Comparison of ENCODE assay signal across 23 mouse cellular contexts in genomic region chr5:114135516-114135915, GRCm38 (mm10). TPM values are rescaled to one million over a fixed set of nuclear protein-coding genes. Genes with fewer than 3 reads are reported as not detected.
A peak's percentile ranks its signal among the peaks of the same experiment; 100 is the strongest.
DNase-seq lines count a peak whose midpoint lies in the region; ATAC-seq and TF ChIP-seq lines count a peak whose summit lies in the region.
"Had no signal": no experiment of that assay in that cellular context is flagged by ENCODE, and none has a peak within 500 bp of the region (broad histone marks: within the 10 kb centered on the region; RNA-seq: fewer than 3 reads in every experiment).

No protein-coding gene starts in this region.

- no peak for TF ChIP-seq POLR2A in CH12.LX (IDR thresholded peaks at IDR 0.05; ENCODE audit: low read depth, low read length)

- no peak for TF ChIP-seq RAD21 in CH12.LX (IDR thresholded peaks at IDR 0.05; ENCODE audit: low read depth, low read length)

- no peak overlapping the region for H3K4me2 ChIP-seq in CH12.LX (ENCODE audit: insufficient read depth, low read depth, poor library complexity, severe bottlenecking)
- H3K4me2 ChIP-seq: embryonic facial prominence, embryonic 15.5 days; heart, embryonic 11.5 days; hindbrain, embryonic 14.5 days had no signal

- DNase-seq in CD4-positive helper T cell, adult 2 months (ENCODE audit: low read depth, low spot score) = peak; percentile 66
- peak; percentile 62 for DNase-seq in CH12.LX (ENCODE audit: extremely low read depth)
- peak; percentile 50 for DNase-seq in naive thymus-derived CD4-positive, alpha-beta T cell, adult 2 months (ENCODE audit: low read depth)
- DNase-seq in urinary bladder, postnatal 25 days (ENCODE audit: low spot score) = no peak
- DNase-seq in right cerebral cortex, postnatal 25 days = no peak
- DNase-seq: adrenal gland, postnatal 10 days; cerebellum, adult 11 months; cerebellum, adult 8-10 months; cerebellum, postnatal 14 days; gastrocnemius, adult 2 months; gastrocnemius, postnatal 25 days had no signal

- H3K9ac ChIP-seq in CH12.LX (ENCODE audit: insufficient read depth, low read depth) = no peak overlapping the region
- H3K9ac ChIP-seq: embryonic facial prominence, embryonic 15.5 days; hindbrain, embryonic 14.5 days had no signal

- TF ChIP-seq CTCF in CH12.LX (conservative IDR thresholded peaks at IDR 0.05 in 1 of 2, IDR thresholded peaks at IDR 0.05 in 1 of 2; ENCODE audit: low read depth in 2 of 2, low read length in 2 of 2) = no peak

- in situ Hi-C loops in CH12.LX (cut with MboI; ENCODE audit: low pct_ligation_motif_present, low pct_unique_long_range_greater_than_20kb, low sequenced_read_pairs) = no loop called here

- peaks cover 52% of the 10 kb centered on the region for H3K4me1 ChIP-seq in megakaryocyte, embryonic 14.5 days
- H3K4me1 ChIP-seq in CH12.LX (ENCODE audit: control insufficient read depth in 1 of 2, insufficient read depth in 2 of 2) = peaks cover 3 to 43% of the 10 kb centered on the region in 2 experiments; a peak in 3 of 4 replicates

- peaks cover 48% of the 10 kb centered on the region for H3K36me3 ChIP-seq in megakaryocyte, embryonic 14.5 days (replicated peaks; ENCODE audit: low read length)
- peaks cover 47 to 77% of the 10 kb centered on the region in 2 experiments for H3K36me3 ChIP-seq in CH12.LX (replicated peaks in 1 of 2; ENCODE audit: control insufficient read depth in 1 of 2, insufficient read depth in 1 of 2, low read length in 1 of 2)

- ATAC-seq in megakaryocyte, adult 5-6 weeks (ENCODE audit: poor library complexity, severe bottlenecking) = no peak
- ATAC-seq: forebrain, embryonic 14.5 days; intestine, postnatal 0 days had no signal

- TF ChIP-seq EP300 in CH12.LX (IDR thresholded peaks at IDR 0.05; ENCODE audit: low read length) = no peak

- peak overlapping the region; percentile 70 for H3K4me3 ChIP-seq in megakaryocyte, embryonic 14.5 days (replicated peaks)
- no peak overlapping the region for H3K4me3 ChIP-seq in CH12.LX (replicated peaks in 1 of 3; ENCODE audit: low read depth in 2 of 3, low read length in 2 of 3, poor library complexity in 1 of 3)
- H3K4me3 ChIP-seq: embryonic facial prominence, embryonic 15.5 days; erythroblast, embryonic 14.5 days; forebrain, embryonic 10.5 days; gastrocnemius, adult 2 months; hindbrain, embryonic 10.5 days had no signal

- H3K79me2 ChIP-seq in CH12.LX (replicated peaks; ENCODE audit: control insufficient read depth, extremely low read depth, insufficient read depth, poor library complexity, severe bottlenecking) = peaks cover 9% of the 10 kb centered on the region

- H3K9me3 ChIP-seq in megakaryocyte, embryonic 14.5 days = no peaks in the 10 kb centered on the region
- no peaks in the 10 kb centered on the region for H3K9me3 ChIP-seq in CH12.LX (replicated peaks; ENCODE audit: low read length)
- H3K9me3 ChIP-seq: embryonic facial prominence, embryonic 15.5 days; forebrain, embryonic 10.5 days; hindbrain, embryonic 10.5 days had no signal

- peak overlapping the region; percentile 3 for H3K27ac ChIP-seq in CH12.LX (ENCODE audit: insufficient read depth, low read depth)
- H3K27ac ChIP-seq: embryonic facial prominence, embryonic 15.5 days; forebrain, embryonic 10.5 days; gastrocnemius, adult 2 months; hindbrain, embryonic 10.5 days; hindbrain, embryonic 14.5 days had no signal

- dilution Hi-C loops in CH12.LX (cut with MboI; ENCODE audit: extremely low pct_ligation_motif_present, extremely low pct_unique_long_range_greater_than_20kb, low sequenced_read_pairs) = no loop called here

- peaks cover 2% of the 10 kb centered on the region for H3K27me3 ChIP-seq in megakaryocyte, embryonic 14.5 days (replicated peaks)
- no peaks in the 10 kb centered on the region for H3K27me3 ChIP-seq in CH12.LX (replicated peaks)
- H3K27me3 ChIP-seq: embryonic facial prominence, embryonic 15.5 days had no signal

TF ChIP-seq in CH12.LX, 34 proteins besides CTCF, POLR2A, EP300 and RAD21:
- TF ChIP-seq ZMIZ1 (IDR thresholded peaks at IDR 0.05; ENCODE audit: low read depth, low read length) = no peak
- 0 out of 2 replicates have a peak, but pooled peaks have one; percentile 15 for TF ChIP-seq SIN3A (IDR thresholded peaks at IDR 0.05; ENCODE audit: low read length)
- no peak for TF ChIP-seq ZNF384 (IDR thresholded peaks at IDR 0.05; ENCODE audit: low read depth, low read length)

RNA-seq across cellular contexts. Expression of gene Ung, which starts 5.3 kb away (rescaled TPM):
- polyA plus RNA-seq in megakaryocyte, embryonic 14.5 days (2012; ENCODE audit: insufficient read depth, low replicate concordance) = 10.8 and 14.5 TPM in 2 replicates
- total RNA-seq in megakaryocyte, adult 5-6 weeks (2015) = 3.0 and 3.1 TPM in 2 replicates
- total RNA-seq in megakaryocyte, adult 5-6 weeks (2017) = 6.1 and 9.7 TPM in 2 replicates
- total RNA-seq in CH12.LX (2012; rRNA removed) = 39.1 and 53.4 TPM in 2 replicates
- total RNA-seq in CH12.LX (2014; rRNA removed) = 43.5 and 51.9 TPM in 2 replicates
- 83.3 and 91.9 TPM in 2 replicates for polyA plus RNA-seq in CH12.LX (2012; ENCODE audit: insufficient read length, low read depth)

RNA-seq across cellular contexts. Expression of gene Alkbh2, which starts 7.5 kb away (rescaled TPM):
- polyA plus RNA-seq in megakaryocyte, embryonic 14.5 days (2012; ENCODE audit: insufficient read depth, low replicate concordance) = 5.6 and 11.6 TPM in 2 replicates
- 3.0 and 3.2 TPM in 2 replicates for total RNA-seq in megakaryocyte, adult 5-6 weeks (2015)
- 1.4 and 1.6 TPM in 2 replicates for total RNA-seq in megakaryocyte, adult 5-6 weeks (2017)
- total RNA-seq in CH12.LX (2012; rRNA removed) (35.0 and 35.7 TPM in 2 replicates), CH12.LX (2014; rRNA removed) (34.4 TPM in 2 replicates)
- 39.3 and 41.4 TPM in 2 replicates for polyA plus RNA-seq in CH12.LX (2012; ENCODE audit: insufficient read length, low read depth)

RNA-seq across cellular contexts. Expression of gene Acacb, which starts 10.8 kb away (rescaled TPM):
- polyA plus RNA-seq in megakaryocyte, embryonic 14.5 days (2012; ENCODE audit: insufficient read depth, low replicate concordance) = 0.48 TPM in 2 replicates
- total RNA-seq in megakaryocyte, adult 5-6 weeks (2015) = 0.02 and 0.05 TPM in 2 replicates
- 0.07 TPM in 1 of 2 replicates, not detected in the other for total RNA-seq in megakaryocyte, adult 5-6 weeks (2017)
- total RNA-seq in CH12.LX (2012; rRNA removed) = 3.9 and 6.2 TPM in 2 replicates
- 13.4 and 14.1 TPM in 2 replicates for total RNA-seq in CH12.LX (2014; rRNA removed)
- 16.3 and 17.0 TPM in 2 replicates for polyA plus RNA-seq in CH12.LX (2012; ENCODE audit: insufficient read length, low read depth)

RNA-seq across cellular contexts. Expression of gene Svop, which starts 44.1 kb away (rescaled TPM):
- polyA plus RNA-seq in megakaryocyte, embryonic 14.5 days (2012; ENCODE audit: insufficient read depth, low replicate concordance) = 0.13 and 1.4 TPM in 2 replicates
- not detected in 2 replicates for total RNA-seq in megakaryocyte, adult 5-6 weeks (2015)
- total RNA-seq in megakaryocyte, adult 5-6 weeks (2017) = not detected in 2 replicates
- total RNA-seq in CH12.LX (2012; rRNA removed) = 0.38 and 1.1 TPM in 2 replicates
- total RNA-seq in CH12.LX (2014; rRNA removed) = 0.20 and 0.31 TPM in 2 replicates
- 0.40 and 0.51 TPM in 2 replicates for polyA plus RNA-seq in CH12.LX (2012; ENCODE audit: insufficient read length, low read depth)
- total RNA-seq: gastrocnemius, adult 2 months; gastrocnemius, postnatal 25 days; granulocyte monocyte progenitor cell, adult 5-6 weeks; heart, postnatal 25 days had no signal
- polyA plus RNA-seq: erythroblast, embryonic 14.5 days; heart, embryonic 11.5 days had no signal

Comparison
In these comparisons a context has a peak if more than half of its experiments do, and no peak if none do; other contexts are left out.
1. DNase-seq: peak in CD4-positive helper T cell, adult 2 months (single experiment), CH12.LX (single experiment) and naive thymus-derived CD4-positive, alpha-beta T cell, adult 2 months (single experiment); none in urinary bladder, postnatal 25 days (single experiment) and right cerebral cortex, postnatal 25 days (single experiment).
2. RNA of gene Alkbh2, which starts 7.5 kb away (total RNA-seq): 34.4 to 35.7 TPM in CH12.LX; 1.4 to 3.2 TPM in megakaryocyte, adult 5-6 weeks; every median in the first group is over 4 times any median in the second.
3. RNA of gene Acacb, which starts 10.8 kb away (total RNA-seq): 3.9 to 14.1 TPM in CH12.LX; 0.02 to 0.07 TPM in megakaryocyte, adult 5-6 weeks; every median in the first group is over 4 times any median in the second.